Mouse (Mus musculus) lung, adult 2 months (tissue): ENCODE data around the gene Tfdp2. TPM values are rescaled to one million over a fixed set of nuclear protein-coding genes. Genes with fewer than 3 reads are reported as not detected.

Experiments used
- DNase-seq: peaks from one replicate; pipeline ENCODE4 v3.0.0; 2022
- H3K4me1 ChIP-seq: fragments of 200-500 bp; 2 replicates; pipeline ENCODE4 v1.6.1; 2011; ENCODE audit warnings: low read length; ENCODE audit not compliant: control insufficient read depth, insufficient read depth
- H3K4me3 ChIP-seq: fragments of 200-500 bp; replicated peaks from 2 replicates; pipeline ENCODE3; 2011; ENCODE audit warnings: low read depth, mild to moderate bottlenecking, control low read depth, low read length; ENCODE audit errors: extremely low read depth
- CTCF ChIP-seq: fragments of 200-500 bp; IDR thresholded peaks from 2 replicates; pipeline ENCODE4 v1.5.1; 2011; ENCODE audit warnings: mild to moderate bottlenecking, low read length, control low read depth; ENCODE audit not compliant: insufficient read depth
- POLR2A ChIP-seq: fragments of 200-500 bp; IDR thresholded peaks from 2 replicates; pipeline ENCODE4 v1.6.1; 2011; ENCODE audit warnings: low read depth, mild to moderate bottlenecking, control low read depth, low read length, borderline replicate concordance; ENCODE audit errors: extremely low read depth
- WGBS: fragments of 180-500 bp; shearing (Covaris S2); methylation state at CpG from one replicate; pipeline ENCODE4 v1.1.7; 2018; 5-methylcytosine and 5-hydroxymethylcytosine counted together
- polyA plus RNA-seq: library from polyadenylated mRNA; depleted of rRNA; stranded (reverse); fragments of >200 nt; gene quantifications from 2 replicates; pipeline ENCODE4 v1.2.3, GENCODE M21; 2012

The Tfdp2 gene
- polyA plus RNA-seq, 1 experiment, result 19.5 TPM

GRCm38 (mm10) chr9:96275543-96275942 lies 79.5 kb downstream of the Tfdp2 start:
- H3K4me1 ChIP-seq, result no peaks in the 10 kb centered on the region; the same call in 1 of the 2 replicates
- H3K4me3 ChIP-seq, result no peak overlapping the region
- TF ChIP-seq CTCF (no peak), POLR2A (no peak)
- DNase-seq, result no peak

GRCm38 (mm10) chr9:96281497-96281896 lies 85.4 kb downstream of the Tfdp2 start:
- 46% methylated on average over 3 of the region's 3 CpGs for WGBS
- DNase-seq, result no peak
- TF ChIP-seq CTCF, result no peak
- no peak for TF ChIP-seq POLR2A

GRCm38 (mm10) chr9:96282082-96282481 lies 86.0 kb downstream of the Tfdp2 start:
- TF ChIP-seq POLR2A (no peak), CTCF (no peak)
- H3K4me3 ChIP-seq, result no peak overlapping the region
- no peaks in the 10 kb centered on the region for H3K4me1 ChIP-seq
- 81% methylated on average over 3 of the region's 3 CpGs for WGBS
- DNase-seq, result no peak

More at GRCm38 (mm10) chr9:96281497-96281896, 85.4 kb downstream of the Tfdp2 start:
- Histone ChIP-seq H3K4me1 (no peaks in the 10 kb centered on the region), H3K4me3 (no peak overlapping the region)

GRCm38 (mm10) chr9:96284916-96285315 lies 88.8 kb downstream of the Tfdp2 start:
- no peak for TF ChIP-seq POLR2A
- TF ChIP-seq CTCF, result no peak
- WGBS, result 7% methylated on average over 1 of the region's 1 CpGs
- no peak for DNase-seq

GRCm38 (mm10) chr9:96292144-96292543 lies 96.1 kb downstream of the Tfdp2 start:
- Histone ChIP-seq H3K4me3 (no peak overlapping the region), H3K4me1 (no peaks in the 10 kb centered on the region)
- TF ChIP-seq POLR2A (no peak), CTCF (no peak)
- no peak for DNase-seq
- over 99% methylated on average over 7 of the region's 7 CpGs for WGBS

More at GRCm38 (mm10) chr9:96284916-96285315, 88.8 kb downstream of the Tfdp2 start:
- H3K4me3 ChIP-seq, result no peak overlapping the region
- H3K4me1 ChIP-seq, result no peaks in the 10 kb centered on the region

- Histone ChIP-seq H3K4me3 (no peak overlapping the region), H3K4me1 (0 out of 2 replicates have a peak, but pooled peaks cover 2% of the 10 kb centered on the region)
- TF ChIP-seq POLR2A (no peak), CTCF (no peak)
- no peak for DNase-seq
- 51% methylated on average over 3 of the region's 3 CpGs for WGBS
Measured at GRCm38 (mm10) chr9:96299324-96300008, 103.4 kb downstream of the Tfdp2 start.

GRCm38 (mm10) chr9:96308816-96309215 lies 112.7 kb downstream of the Tfdp2 start:
- Histone ChIP-seq H3K4me3 (no peak overlapping the region), H3K4me1 (no peaks in the 10 kb centered on the region)
- WGBS, result 89% methylated on average over 3 of the region's 3 CpGs
- no peak for DNase-seq
- no peak for TF ChIP-seq CTCF
- no peak for TF ChIP-seq POLR2A

GRCm38 (mm10) chr9:96312074-96312473 lies 116.0 kb downstream of the Tfdp2 start:
- 96% methylated on average over 3 of the region's 3 CpGs for WGBS
- TF ChIP-seq POLR2A, result no peak
- no peak for TF ChIP-seq CTCF
- H3K4me3 ChIP-seq, result no peak overlapping the region
- H3K4me1 ChIP-seq, result no peaks in the 10 kb centered on the region
- DNase-seq, result no peak

GRCm38 (mm10) chr9:96319333-96319732 lies 123.3 kb downstream of the Tfdp2 start:
- H3K4me3 ChIP-seq, result no peak overlapping the region
- TF ChIP-seq CTCF (no peak), POLR2A (no peak)
- no peaks in the 10 kb centered on the region for H3K4me1 ChIP-seq
- 85% methylated on average over 5 of the region's 5 CpGs for WGBS
- no peak for DNase-seq

GRCm38 (mm10) chr9:96320551-96320980 lies 124.5 kb downstream of the Tfdp2 start:
- WGBS, result 57% methylated on average over 6 of the region's 6 CpGs
- TF ChIP-seq POLR2A, result no peak
- TF ChIP-seq CTCF, result no peak
- H3K4me3 ChIP-seq, result no peak overlapping the region
- no peak for DNase-seq
- H3K4me1 ChIP-seq, result no peaks in the 10 kb centered on the region
